Mouse (Mus musculus) midbrain, postnatal 0 days (tissue): ENCODE results near the gene Supt3. TPM values are rescaled to one million over a fixed set of nuclear protein-coding genes. Genes with fewer than 3 reads are reported as not detected.

Experiments used
- ATAC-seq: fragments of 200-750 bp; cut with Nextera tagmentation; 2 replicates; pipeline ENCODE4 v1.8.0; 2017; ENCODE audit warnings: moderate number of reproducible peaks, mild to moderate bottlenecking, moderate TSS enrichment, moderate library complexity; ENCODE audit not compliant: low FRiP score
- DNase-seq: peaks from one replicate; pipeline ENCODE4 v3.0.0-alpha.2; 2015; ENCODE audit warnings: low spot score
- H3K27ac ChIP-seq: fragments of 300-500 bp; sonication (generic); 2 replicates; pipeline ENCODE4 v1.5.1; 2014; ENCODE audit warnings: low read depth, mild to moderate bottlenecking, low read length, mixed read lengths
- H3K27me3 ChIP-seq: fragments of 300-500 bp; sonication (generic); 2 replicates; pipeline ENCODE4 v1.6.1; 2014; ENCODE audit warnings: low read length, control low read depth, mixed read lengths; ENCODE audit not compliant: insufficient read depth
- H3K36me3 ChIP-seq: fragments of 300-500 bp; sonication (generic); 2 replicates; pipeline ENCODE4 v1.6.1; 2014; ENCODE audit warnings: low read length, control low read depth, mixed read lengths; ENCODE audit not compliant: insufficient read depth
- H3K4me1 ChIP-seq: fragments of 300-500 bp; sonication (generic); 2 replicates; pipeline ENCODE4 v1.6.1; 2014; ENCODE audit warnings: mild to moderate bottlenecking, control low read depth, antibody characterized with exemption, low read length, mixed read lengths; ENCODE audit not compliant: insufficient read depth
- H3K4me2 ChIP-seq: fragments of 300-500 bp; sonication (generic); 2 replicates; pipeline ENCODE4 v1.6.1; 2014; ENCODE audit warnings: low read depth, mild to moderate bottlenecking, low read length, mixed read lengths; ENCODE audit not compliant: poor library complexity, severe bottlenecking
- H3K4me3 ChIP-seq: fragments of 300-500 bp; sonication (generic); 2 replicates; pipeline ENCODE4 v1.5.1; 2014; ENCODE audit warnings: low read depth, mild to moderate bottlenecking, low read length, moderate library complexity
- H3K9ac ChIP-seq: fragments of 300-500 bp; sonication (generic); replicated peaks from 2 replicates; pipeline ENCODE4 v1.6.1; 2014; ENCODE audit warnings: mild to moderate bottlenecking, low read length, moderate library complexity, mixed read lengths; ENCODE audit not compliant: poor library complexity, severe bottlenecking
- H3K9me3 ChIP-seq: fragments of 300-500 bp; sonication (generic); 2 replicates; pipeline ENCODE4 v1.6.1; 2016; ENCODE audit warnings: low read length, control low read depth
- CTCF ChIP-seq: IDR thresholded peaks from 2 replicates; pipeline ENCODE4 v1.5.1; 2016; ENCODE audit warnings: antibody characterized with exemption, mild to moderate bottlenecking
- WGBS: fragments of 180-500 bp; shearing (Covaris S2); extraction: QIAGEN DNeasy Blood & Tissue Kit; methylation state at CpG from one replicate; pipeline ENCODE4 v1.1.7; 2014; 5-methylcytosine and 5-hydroxymethylcytosine counted together
- polyA plus RNA-seq: library from polyadenylated mRNA; unstranded; fragments of >200 nt; fragmentation: Nextera tagmentation; extraction: Ambion mirVana; gene quantifications from 2 replicates; pipeline ENCODE4 v1.2.1, GENCODE M21; 2015
- total RNA-seq: library from RNA; depleted of rRNA; stranded (reverse); fragments of >200 nt; gene quantifications from 2 replicates; pipeline ENCODE4 v1.2.3, GENCODE M21; 2014

The Supt3 gene
- total and polyA plus RNA-seq, 2 experiments from 2014 or later = 5.7 to 23.3 TPM

- ATAC-seq = no peak
Measured at GRCm38 (mm10) chr17:45010409-45010808, 233.5 kb downstream of the Supt3 start.

GRCm38 (mm10) chr17:45016746-45017145 lies 239.8 kb downstream of the Supt3 start:
- Histone ChIP-seq H3K4me3 (no peak overlapping the region), H3K9ac (no peak overlapping the region), H3K27ac (no peak overlapping the region), H3K4me1 (no peaks in the 10 kb centered on the region), H3K9me3 (no peaks in the 10 kb centered on the region), H3K27me3 (no peaks in the 10 kb centered on the region), H3K36me3 (no peaks in the 10 kb centered on the region), H3K4me2 (no peak overlapping the region)
- no peak for TF ChIP-seq CTCF
- no peak for DNase-seq
- 90% methylated on average over 4 of the region's 4 CpGs for WGBS
- ATAC-seq = no peak

More at GRCm38 (mm10) chr17:45010409-45010808, 233.5 kb downstream of the Supt3 start:
- 91% methylated on average over 2 of the region's 2 CpGs for WGBS
- Histone ChIP-seq H3K36me3 (no peaks in the 10 kb centered on the region), H3K9me3 (no peaks in the 10 kb centered on the region), H3K4me2 (no peak overlapping the region), H3K4me3 (no peak overlapping the region), H3K27me3 (no peaks in the 10 kb centered on the region), H3K27ac (no peak overlapping the region), H3K4me1 (no peaks in the 10 kb centered on the region), H3K9ac (no peak overlapping the region)
- DNase-seq = no peak
- no peak for TF ChIP-seq CTCF

- H3K27me3 ChIP-seq = no peaks in the 10 kb centered on the region
- H3K4me2 ChIP-seq = no peak overlapping the region
- H3K9ac ChIP-seq = no peak overlapping the region
- TF ChIP-seq CTCF = no peak
- 80% methylated on average over 8 of the region's 8 CpGs for WGBS
- H3K27ac ChIP-seq = no peak overlapping the region
- H3K4me1 ChIP-seq = no peaks in the 10 kb centered on the region
- ATAC-seq = no peak
- DNase-seq = no peak
- H3K4me3 ChIP-seq = no peak overlapping the region
- no peaks in the 10 kb centered on the region for H3K36me3 ChIP-seq
- H3K9me3 ChIP-seq = no peaks in the 10 kb centered on the region
Measured at GRCm38 (mm10) chr17:45020155-45020930, 243.4 kb downstream of the Supt3 start.

GRCm38 (mm10) chr17:45028441-45028840 lies 251.5 kb downstream of the Supt3 start:
- no peak overlapping the region for H3K27ac ChIP-seq
- TF ChIP-seq CTCF = no peak
- no peaks in the 10 kb centered on the region for H3K9me3 ChIP-seq
- no peak overlapping the region for H3K4me2 ChIP-seq
- 77% methylated on average over 3 of the region's 3 CpGs for WGBS
- ATAC-seq = no peak
- no peak overlapping the region for H3K4me3 ChIP-seq
- no peak overlapping the region for H3K9ac ChIP-seq
- H3K4me1 ChIP-seq = no peaks in the 10 kb centered on the region
- no peaks in the 10 kb centered on the region for H3K27me3 ChIP-seq
- no peaks in the 10 kb centered on the region for H3K36me3 ChIP-seq
- no peak for DNase-seq

- Histone ChIP-seq H3K9me3 (no peaks in the 10 kb centered on the region), H3K9ac (no peak overlapping the region), H3K4me2 (no peak overlapping the region), H3K4me3 (no peak overlapping the region), H3K27me3 (no peaks in the 10 kb centered on the region), H3K4me1 (no peaks in the 10 kb centered on the region), H3K27ac (no peak overlapping the region), H3K36me3 (no peaks in the 10 kb centered on the region)
- no peak for TF ChIP-seq CTCF
- no peak for ATAC-seq
- 81% methylated on average over 1 of the region's 1 CpGs for WGBS
- DNase-seq = no peak
Measured at GRCm38 (mm10) chr17:45029106-45029505, 252.2 kb downstream of the Supt3 start.

- Histone ChIP-seq H3K27me3 (no peaks in the 10 kb centered on the region), H3K4me1 (no peaks in the 10 kb centered on the region), H3K4me2 (no peak overlapping the region), H3K27ac (no peak overlapping the region), H3K9me3 (no peaks in the 10 kb centered on the region), H3K4me3 (no peak overlapping the region), H3K9ac (no peak overlapping the region), H3K36me3 (no peaks in the 10 kb centered on the region)
- ATAC-seq (no peak), DNase-seq (no peak)
- WGBS = 81% methylated on average over 6 of the region's 6 CpGs
- no peak for TF ChIP-seq CTCF
Measured at GRCm38 (mm10) chr17:45032209-45032608, 255.3 kb downstream of the Supt3 start.
